Mouse (Mus musculus) liver, embryonic 14 days (tissue): ENCODE data around the gene Gm7534. TPM values are rescaled to one million over a fixed set of nuclear protein-coding genes. Genes with fewer than 3 reads are reported as not detected.

Experiments used
- polyA plus RNA-seq: library from polyadenylated mRNA; depleted of rRNA; stranded (reverse); fragments of >200 nt; gene quantifications from 2 replicates; pipeline ENCODE4 v1.2.3, GENCODE M21; 2012; rRNA removed

The Gm7534 gene
- not detected in 2 replicates for polyA plus RNA-seq

GRCm38 (mm10) chr4:134202904-134203303 is at the start of gene Gm7534:
Gene Gm7534, minus strand, starts transcription at chr4:134203004.

GRCm38 (mm10) chr4:134246719-134247258 is 44.0 kb upstream of the Gm7534 start, which contains the start of gene Gm30191:
Gene Gm30191, plus strand, starts transcription at chr4:134246935.

GRCm38 (mm10) chr4:134245148-134245843 is 42.5 kb upstream of the Gm7534 start, which contains the start of gene Zfp593:
Gene Zfp593, minus strand, starts transcription at chr4:134245592.

GRCm38 (mm10) chr4:134243516-134244250 is 40.9 kb upstream of the Gm7534 start, which contains the start of gene E130218I03Rik:
Gene E130218I03Rik, plus strand, starts transcription at chr4:134243662.

GRCm38 (mm10) chr4:134238279-134238651 is 35.5 kb upstream of the Gm7534 start, which contains the start of gene Cnksr1:
Gene Cnksr1, minus strand, starts transcription at chr4:134238399.

GRCm38 (mm10) chr4:134227194-134227593 is 24.4 kb upstream of the Gm7534 start, which contains the start of gene Catsper4:
Gene Catsper4, minus strand, starts transcription at chr4:134227383.

Other genes with a start within 250 kb of the Gm7534 start
- gene Hmgn2, start 234.4 kb downstream of the Gm7534 start, polyA plus RNA-seq = 288 and 295 TPM in 2 replicates
- 12.7 and 14.1 TPM in 2 replicates for gene Dhdds, start 202.1 kb downstream of the Gm7534 start, polyA plus RNA-seq
- gene Lin28a, start 184.2 kb downstream of the Gm7534 start, polyA plus RNA-seq = 1.1 and 1.5 TPM in 2 replicates
- gene Zfp683, start 149.2 kb downstream of the Gm7534 start, polyA plus RNA-seq = 0.01 and 0.02 TPM in 2 replicates
- 0.07 and 0.48 TPM in 2 replicates for gene Crybg2, start 142.2 kb downstream of the Gm7534 start, polyA plus RNA-seq
- gene Cd52, start 107.9 kb downstream of the Gm7534 start, polyA plus RNA-seq = 14.2 and 19.7 TPM in 2 replicates
- gene Ubxn11, start 100.4 kb downstream of the Gm7534 start, polyA plus RNA-seq = 1.2 and 1.5 TPM in 2 replicates
- gene Sh3bgrl3, start 74.2 kb downstream of the Gm7534 start, polyA plus RNA-seq = 61.5 and 81.2 TPM in 2 replicates
- gene Cep85, start 15.9 kb downstream of the Gm7534 start, polyA plus RNA-seq = 14.3 and 19.2 TPM in 2 replicates
- not detected in 2 replicates for gene Catsper4, start 24.4 kb upstream of the Gm7534 start, polyA plus RNA-seq
- gene Cnksr1, start 35.4 kb upstream of the Gm7534 start, polyA plus RNA-seq = 0.03 and 0.08 TPM in 2 replicates
- gene E130218I03Rik, start 40.7 kb upstream of the Gm7534 start, polyA plus RNA-seq = not detected in 2 replicates
- 6.0 and 6.2 TPM in 2 replicates for gene Zfp593, start 42.6 kb upstream of the Gm7534 start, polyA plus RNA-seq
- not detected in 2 replicates for gene Gm30191, start 43.9 kb upstream of the Gm7534 start, polyA plus RNA-seq
- 0.72 and 0.92 TPM in 2 replicates for gene Grrp1, start 51.1 kb upstream of the Gm7534 start, polyA plus RNA-seq
- 5.1 and 5.3 TPM in 2 replicates for gene Pdik1l, start 84.9 kb upstream of the Gm7534 start, polyA plus RNA-seq
- 0.06 and 0.16 TPM in 2 replicates for gene Trim63, start 112.1 kb upstream of the Gm7534 start, polyA plus RNA-seq
- 0.02 and 0.03 TPM in 2 replicates for gene Slc30a2, start 140.2 kb upstream of the Gm7534 start, polyA plus RNA-seq
- gene Extl1, start 180.8 kb upstream of the Gm7534 start, polyA plus RNA-seq = 0.10 TPM in 2 replicates
- 3.4 and 4.6 TPM in 2 replicates for gene Pafah2, start 193.3 kb upstream of the Gm7534 start, polyA plus RNA-seq